Comparison of ENCODE assay signal across 25 mouse cellular contexts in the genomic region with DNA sequence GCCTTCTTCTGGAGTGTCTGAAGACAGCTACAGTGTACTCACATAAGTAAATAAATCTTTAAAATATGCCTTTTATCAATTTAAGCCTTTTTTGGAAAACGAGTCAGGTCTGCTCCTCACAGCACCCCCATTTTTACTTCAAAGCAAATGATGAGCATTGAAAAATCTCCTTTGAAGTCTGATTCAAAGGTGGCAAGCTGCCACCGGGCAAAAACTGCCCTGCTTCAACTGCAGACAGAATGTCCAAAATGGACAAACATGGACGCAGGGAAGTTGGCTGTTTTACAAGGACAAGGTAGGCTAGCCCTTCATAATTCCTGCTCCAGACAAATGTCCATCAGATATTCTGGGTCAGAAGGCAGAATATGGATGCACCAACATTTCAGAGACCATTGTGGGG. TPM values are rescaled to one million over a fixed set of nuclear protein-coding genes. Genes with fewer than 3 reads are reported as not detected.
"Had no signal": no experiment of that assay in that cellular context is flagged by ENCODE, and none has a peak within 500 bp of the region (broad histone marks: within the 10 kb centered on the region; RNA-seq: fewer than 3 reads in every experiment).

No protein-coding gene starts in this region.

- H3K27ac ChIP-seq: midbrain, embryonic 10.5 days; neural tube, embryonic 13.5 days; neural tube, embryonic 15.5 days had no signal

- H3K4me2 ChIP-seq: lung, embryonic 14.5 days; neural tube, embryonic 13.5 days; neural tube, embryonic 15.5 days had no signal

- H3K9ac ChIP-seq: lung, embryonic 14.5 days; neural tube, embryonic 13.5 days; neural tube, embryonic 15.5 days had no signal

- H3K9me3 ChIP-seq: midbrain, embryonic 10.5 days; neural tube, embryonic 13.5 days; neural tube, embryonic 15.5 days had no signal

- H3K4me3 ChIP-seq: midbrain, embryonic 10.5 days; myocyte; neural tube, embryonic 13.5 days; neural tube, embryonic 15.5 days had no signal

- ATAC-seq: midbrain, embryonic 16.5 days had no signal

- DNase-seq: lung, adult 18-20 months; lung, embryonic 14.5 days; lung, postnatal 10 days; lung, postnatal 4 days; midbrain, embryonic 14.5 days; retina, postnatal 1 day; right cerebral cortex, adult 18-20 months; right cerebral cortex, postnatal 25 days; right cerebral cortex, postnatal 4 days; spleen, adult 18-20 months; thymus, adult 18-20 months; thymus, postnatal 14 days; thymus, postnatal 36 days had no signal

- H3K27me3 ChIP-seq: neural tube, embryonic 13.5 days; neural tube, embryonic 15.5 days had no signal

RNA-seq across cellular contexts. Expression of a gene that starts 14.1 kb away (rescaled TPM):
- total RNA-seq: megakaryocyte, adult 5-6 weeks; megakaryocyte-erythroid progenitor cell, adult 5-6 weeks had no signal
- polyA plus RNA-seq: liver, embryonic 16.5 days; lung, embryonic 16.5 days; midbrain, embryonic 10.5 days; midbrain, embryonic 14.5 days; midbrain, embryonic 16.5 days; myocyte; neural tube, embryonic 11.5 days; neural tube, embryonic 13.5 days; neural tube, embryonic 15.5 days; small intestine, adult 2 months; stomach, embryonic 14.5 days had no signal
